8 mouse cellular contexts compared by ENCODE assay signal in genomic region chrX:74368209-74368909, GRCm38 (mm10). TPM values are rescaled to one million over a fixed set of nuclear protein-coding genes. Genes with fewer than 3 reads are reported as not detected.
DNase-seq lines count a peak whose midpoint lies in the region; ATAC-seq and TF ChIP-seq lines count a peak whose summit lies in the region.

No protein-coding gene starts in this region.

- peaks cover 4% of the 10 kb centered on the region; the same call in 1 of the 2 replicates for H3K4me1 ChIP-seq in embryonic fibroblast, embryonic 13.5 days (ENCODE audit: control insufficient read depth, insufficient read depth, low read length)
- H3K4me1 ChIP-seq in heart, embryonic 11.5 days (ENCODE audit: control insufficient read depth, insufficient read depth, low read length), result no peaks in the 10 kb centered on the region; the same call in 1 of the 2 replicates
- H3K4me1 ChIP-seq in kidney, embryonic 15.5 days, result peaks cover 18% of the 10 kb centered on the region
- H3K4me1 ChIP-seq in liver, embryonic 13.5 days (replicated peaks), result peaks cover 40% of the 10 kb centered on the region
- no peaks in the 10 kb centered on the region for H3K4me1 ChIP-seq in stomach, embryonic 15.5 days

- peak overlapping the region; percentile 83 for H3K4me3 ChIP-seq in embryonic fibroblast, embryonic 13.5 days (ENCODE audit: insufficient read depth, low read length)
- peak overlapping the region; percentile 65 for H3K4me3 ChIP-seq in heart, embryonic 11.5 days (ENCODE audit: low read depth, low read length)
- peak overlapping the region; percentile 62 for H3K4me3 ChIP-seq in kidney, embryonic 15.5 days (replicated peaks)
- peak overlapping the region; percentile 75 for H3K4me3 ChIP-seq in liver, embryonic 13.5 days (replicated peaks)
- H3K4me3 ChIP-seq in stomach, embryonic 15.5 days (replicated peaks), result peak overlapping the region; percentile 58

- peak overlapping the region; percentile 21; the same call in 1 of the 2 replicates for H3K27ac ChIP-seq in embryonic fibroblast, embryonic 13.5 days (ENCODE audit: insufficient read depth, low read length)
- peak overlapping the region; percentile 62 for H3K27ac ChIP-seq in heart, embryonic 11.5 days (ENCODE audit: low read depth, low read length)
- H3K27ac ChIP-seq in kidney, embryonic 15.5 days, result peak overlapping the region; percentile 85
- H3K27ac ChIP-seq in liver, embryonic 13.5 days, result peak overlapping the region; percentile 73
- peak overlapping the region; percentile 76 for H3K27ac ChIP-seq in stomach, embryonic 15.5 days

- TF ChIP-seq POLR2A in embryonic fibroblast, embryonic 13.5 days (IDR thresholded peaks at IDR 0.05; ENCODE audit: low read depth, low read length), result peak; percentile 67

- no peaks in the 10 kb centered on the region for H3K36me3 ChIP-seq in heart, embryonic 11.5 days (ENCODE audit: control insufficient read depth, insufficient read depth, low read length)
- H3K36me3 ChIP-seq in kidney, embryonic 15.5 days, result peaks cover 25% of the 10 kb centered on the region
- peaks cover 12% of the 10 kb centered on the region; the same call in 1 of the 2 replicates for H3K36me3 ChIP-seq in liver, embryonic 13.5 days
- no peaks in the 10 kb centered on the region for H3K36me3 ChIP-seq in stomach, embryonic 15.5 days

- peak overlapping the region; percentile 68 for H3K4me2 ChIP-seq in heart, embryonic 11.5 days
- peak overlapping the region; percentile 62 for H3K4me2 ChIP-seq in kidney, embryonic 15.5 days
- H3K4me2 ChIP-seq in liver, embryonic 13.5 days, result peak overlapping the region; percentile 74
- H3K4me2 ChIP-seq in stomach, embryonic 15.5 days, result peak overlapping the region; percentile 58

- no peak for TF ChIP-seq CTCF in embryonic fibroblast, embryonic 13.5 days (IDR thresholded peaks at IDR 0.05; ENCODE audit: borderline replicate concordance, insufficient read depth, low read length)

- no peaks in the 10 kb centered on the region for H3K9me3 ChIP-seq in heart, embryonic 11.5 days (replicated peaks; ENCODE audit: control insufficient read depth, low read length)
- no peaks in the 10 kb centered on the region for H3K9me3 ChIP-seq in kidney, embryonic 15.5 days (replicated peaks)
- no peaks in the 10 kb centered on the region for H3K9me3 ChIP-seq in liver, embryonic 13.5 days (replicated peaks)
- H3K9me3 ChIP-seq in stomach, embryonic 15.5 days, result no peaks in the 10 kb centered on the region

- WGBS in heart, embryonic 11.5 days (ENCODE audit: insufficient replicate concordance), result 18% methylated on average over 48 of the region's 49 CpGs
- 17% methylated on average over 44 of the region's 49 CpGs for WGBS in kidney, embryonic 15.5 days
- WGBS in liver, embryonic 13.5 days (ENCODE audit: insufficient replicate concordance), result 11% methylated on average over 49 of the region's 49 CpGs
- 23% methylated on average over 48 of the region's 49 CpGs for WGBS in stomach, embryonic 15.5 days

- peak; percentile 81 for DNase-seq in A20 (ENCODE audit: low read depth, low spot score)
- peak; percentile 83 to 89 for DNase-seq in adrenal gland, postnatal 36 days
- peak; percentile 62 for DNase-seq in liver, embryonic 13.5 days
- DNase-seq in naive thymus-derived CD4-positive, alpha-beta T cell, adult 2 months (ENCODE audit: low read depth), result peak; percentile 61

- peak; percentile 58; the same call in 1 of the 2 replicates for ATAC-seq in heart, embryonic 11.5 days (replicated peaks; ENCODE audit: insufficient number of reproducible peaks, low FRiP score, low TSS enrichment)
- ATAC-seq in kidney, embryonic 15.5 days (replicated peaks; ENCODE audit: low FRiP score), result peak; percentile 90
- ATAC-seq in liver, embryonic 13.5 days (ENCODE audit: low read depth), result peak; percentile 75
- peak; percentile 85 for ATAC-seq in stomach, embryonic 15.5 days (ENCODE audit: insufficient read depth, low FRiP score, low read depth)

- H3K27me3 ChIP-seq in heart, embryonic 11.5 days (ENCODE audit: control insufficient read depth, insufficient read depth, low read length), result no peaks in the 10 kb centered on the region
- no peaks in the 10 kb centered on the region for H3K27me3 ChIP-seq in kidney, embryonic 15.5 days
- no peaks in the 10 kb centered on the region for H3K27me3 ChIP-seq in liver, embryonic 13.5 days
- H3K27me3 ChIP-seq in stomach, embryonic 15.5 days (replicated peaks), result no peaks in the 10 kb centered on the region

- H3K9ac ChIP-seq in heart, embryonic 11.5 days (ENCODE audit: low read depth, low read length), result peak overlapping the region; percentile 87
- H3K9ac ChIP-seq in kidney, embryonic 15.5 days, result peak overlapping the region; percentile 67
- peak overlapping the region; percentile 85 for H3K9ac ChIP-seq in liver, embryonic 13.5 days
- H3K9ac ChIP-seq in stomach, embryonic 15.5 days, result peak overlapping the region; percentile 56

RNA-seq across cellular contexts. Expression of gene Ubl4a, which starts 4.7 kb away (rescaled TPM):
- total RNA-seq in adrenal gland, postnatal 36 days (2021), result 10 to 100 TPM; 59.6 to 72.6 TPM
- 47.0 and 62.6 TPM in 2 replicates for polyA plus RNA-seq in embryonic fibroblast, embryonic 13.5 days (2011; ENCODE audit: insufficient read length, low read depth, missing spikeins)
- polyA plus RNA-seq in heart, embryonic 11.5 days (2014; fragmentation: Nextera tagmentation; extraction: Ambion mirVana), result 66.5 and 71.0 TPM in 2 replicates
- 68.4 and 76.0 TPM in 2 replicates for polyA plus RNA-seq in kidney, embryonic 15.5 days (2015; fragmentation: Nextera tagmentation; extraction: Ambion mirVana)
- 39.8 and 47.2 TPM in 2 replicates for polyA plus RNA-seq in liver, embryonic 13.5 days (2015; fragmentation: Nextera tagmentation; extraction: Ambion mirVana)
- polyA plus RNA-seq in stomach, embryonic 15.5 days (2015; fragmentation: Nextera tagmentation; extraction: Ambion mirVana), result 63.3 and 67.0 TPM in 2 replicates

RNA-seq across cellular contexts. Expression of gene Slc10a3, which starts 4.8 kb away (rescaled TPM):
- 10 to 100 TPM; 22.8 to 26.8 TPM for total RNA-seq in adrenal gland, postnatal 36 days (2021)
- 20.6 and 22.4 TPM in 2 replicates for polyA plus RNA-seq in embryonic fibroblast, embryonic 13.5 days (2011; ENCODE audit: insufficient read length, low read depth, missing spikeins)
- 10.5 and 14.5 TPM in 2 replicates for polyA plus RNA-seq in heart, embryonic 11.5 days (2014; fragmentation: Nextera tagmentation; extraction: Ambion mirVana)
- polyA plus RNA-seq in kidney, embryonic 15.5 days (2015; fragmentation: Nextera tagmentation; extraction: Ambion mirVana), result 19.7 and 22.1 TPM in 2 replicates
- 8.2 and 8.4 TPM in 2 replicates for polyA plus RNA-seq in liver, embryonic 13.5 days (2015; fragmentation: Nextera tagmentation; extraction: Ambion mirVana)
- polyA plus RNA-seq in stomach, embryonic 15.5 days (2015; fragmentation: Nextera tagmentation; extraction: Ambion mirVana), result 17.8 and 17.9 TPM in 2 replicates

RNA-seq across cellular contexts. Expression of gene Lage3, which starts 14.9 kb away (rescaled TPM):
- 10 to 100 TPM; 42.8 to 58.2 TPM for total RNA-seq in adrenal gland, postnatal 36 days (2021)
- 56.1 and 62.9 TPM in 2 replicates for polyA plus RNA-seq in embryonic fibroblast, embryonic 13.5 days (2011; ENCODE audit: insufficient read length, low read depth, missing spikeins)
- polyA plus RNA-seq in heart, embryonic 11.5 days (2014; fragmentation: Nextera tagmentation; extraction: Ambion mirVana), result 103 and 105 TPM in 2 replicates
- 123 and 126 TPM in 2 replicates for polyA plus RNA-seq in kidney, embryonic 15.5 days (2015; fragmentation: Nextera tagmentation; extraction: Ambion mirVana)
- polyA plus RNA-seq in liver, embryonic 13.5 days (2015; fragmentation: Nextera tagmentation; extraction: Ambion mirVana), result 62.2 and 71.7 TPM in 2 replicates
- 95.8 and 107 TPM in 2 replicates for polyA plus RNA-seq in stomach, embryonic 15.5 days (2015; fragmentation: Nextera tagmentation; extraction: Ambion mirVana)

RNA-seq across cellular contexts. Expression of gene Fam3a, which starts 24.7 kb away (rescaled TPM):
- 10 to 100 TPM; 28.6 TPM for total RNA-seq in adrenal gland, postnatal 36 days (2021)
- polyA plus RNA-seq in embryonic fibroblast, embryonic 13.5 days (2011; ENCODE audit: insufficient read length, low read depth, missing spikeins), result 23.5 and 30.6 TPM in 2 replicates
- polyA plus RNA-seq in heart, embryonic 11.5 days (2014; fragmentation: Nextera tagmentation; extraction: Ambion mirVana), result 21.8 and 23.8 TPM in 2 replicates
- 38.9 and 40.2 TPM in 2 replicates for polyA plus RNA-seq in kidney, embryonic 15.5 days (2015; fragmentation: Nextera tagmentation; extraction: Ambion mirVana)
- polyA plus RNA-seq in liver, embryonic 13.5 days (2015; fragmentation: Nextera tagmentation; extraction: Ambion mirVana), result 8.6 and 9.6 TPM in 2 replicates
- polyA plus RNA-seq in stomach, embryonic 15.5 days (2015; fragmentation: Nextera tagmentation; extraction: Ambion mirVana), result 36.0 and 36.1 TPM in 2 replicates

RNA-seq across cellular contexts. Expression of gene Ikbkg, which starts 24.7 kb away (rescaled TPM):
- 100 to 1,000 TPM in 1 of 2 experiments, 10 to 100 TPM in 1; 71.2 to 110 TPM for total RNA-seq in adrenal gland, postnatal 36 days (2021)
- 36.8 and 57.9 TPM in 2 replicates for polyA plus RNA-seq in embryonic fibroblast, embryonic 13.5 days (2011; ENCODE audit: insufficient read length, low read depth, missing spikeins)
- polyA plus RNA-seq in heart, embryonic 11.5 days (2014; fragmentation: Nextera tagmentation; extraction: Ambion mirVana), result 19.4 and 23.2 TPM in 2 replicates
- polyA plus RNA-seq in kidney, embryonic 15.5 days (2015; fragmentation: Nextera tagmentation; extraction: Ambion mirVana), result 19.9 and 21.0 TPM in 2 replicates
- polyA plus RNA-seq in liver, embryonic 13.5 days (2015; fragmentation: Nextera tagmentation; extraction: Ambion mirVana), result 20.2 and 22.3 TPM in 2 replicates
- polyA plus RNA-seq in stomach, embryonic 15.5 days (2015; fragmentation: Nextera tagmentation; extraction: Ambion mirVana), result 19.9 and 20.1 TPM in 2 replicates

Comparison
In these comparisons a context has a peak if more than half of its experiments do, and no peak if none do; other contexts are left out.
1. Peak in every context shown above with its lines: DNase-seq, ATAC-seq, H3K4me3 ChIP-seq and H3K27ac ChIP-seq.
2. H3K27ac ChIP-seq: peak in every context shown above with its lines; median percentile 85 in kidney, embryonic 15.5 days; 76 in stomach, embryonic 15.5 days; 73 in liver, embryonic 13.5 days; 62 in heart, embryonic 11.5 days; 21 in embryonic fibroblast, embryonic 13.5 days.